Mouse (Mus musculus) MEL-GATA-1-ER (cell line): ENCODE results near the gene Krt80.

Experiments
- DNase-seq: peaks from one replicate; pipeline ENCODE4 v3.0.0-alpha.2; 2012; ENCODE audit warnings: low read depth; ENCODE audit errors: extremely low read depth

Krt80 gene

GRCm38 (mm10) chr15:101318889-101319765, 50.8 kb downstream of the Krt80 start:
- DNase-seq = no peak

DNA sequence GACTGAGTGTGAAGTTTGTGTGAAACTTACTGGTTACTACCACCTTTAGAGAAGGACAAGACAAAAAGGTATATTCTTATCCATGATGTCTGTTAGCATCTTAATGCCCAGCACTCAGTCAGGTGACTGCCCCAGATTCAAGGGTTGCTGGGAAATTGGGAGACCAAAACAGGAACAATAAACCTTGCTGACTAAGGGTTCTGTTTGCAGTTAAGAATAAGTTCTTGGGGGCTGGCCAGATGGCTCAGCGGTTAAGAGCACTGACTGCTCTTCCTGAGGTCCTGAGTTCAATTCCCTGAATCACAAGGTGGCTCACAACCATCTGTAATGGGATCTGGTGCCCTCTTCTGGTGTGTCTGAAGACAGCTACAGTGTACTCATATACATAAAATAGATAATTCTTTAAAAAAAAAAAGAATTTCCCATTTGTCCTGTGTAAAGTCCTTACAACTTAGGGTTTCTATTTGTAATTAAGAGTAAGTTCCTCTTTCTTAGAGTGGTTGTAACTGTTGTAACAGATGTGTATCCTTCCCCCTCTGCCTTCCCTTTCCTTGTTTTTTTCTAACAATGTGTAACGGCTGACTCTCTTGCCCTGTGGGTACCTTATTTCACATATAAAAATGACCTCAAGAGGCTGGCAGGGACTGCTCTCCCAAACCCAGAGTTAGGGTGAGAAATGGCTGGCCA, 52.0 kb downstream of the Krt80 start:
- DNase-seq = peak; percentile 77

DNA sequence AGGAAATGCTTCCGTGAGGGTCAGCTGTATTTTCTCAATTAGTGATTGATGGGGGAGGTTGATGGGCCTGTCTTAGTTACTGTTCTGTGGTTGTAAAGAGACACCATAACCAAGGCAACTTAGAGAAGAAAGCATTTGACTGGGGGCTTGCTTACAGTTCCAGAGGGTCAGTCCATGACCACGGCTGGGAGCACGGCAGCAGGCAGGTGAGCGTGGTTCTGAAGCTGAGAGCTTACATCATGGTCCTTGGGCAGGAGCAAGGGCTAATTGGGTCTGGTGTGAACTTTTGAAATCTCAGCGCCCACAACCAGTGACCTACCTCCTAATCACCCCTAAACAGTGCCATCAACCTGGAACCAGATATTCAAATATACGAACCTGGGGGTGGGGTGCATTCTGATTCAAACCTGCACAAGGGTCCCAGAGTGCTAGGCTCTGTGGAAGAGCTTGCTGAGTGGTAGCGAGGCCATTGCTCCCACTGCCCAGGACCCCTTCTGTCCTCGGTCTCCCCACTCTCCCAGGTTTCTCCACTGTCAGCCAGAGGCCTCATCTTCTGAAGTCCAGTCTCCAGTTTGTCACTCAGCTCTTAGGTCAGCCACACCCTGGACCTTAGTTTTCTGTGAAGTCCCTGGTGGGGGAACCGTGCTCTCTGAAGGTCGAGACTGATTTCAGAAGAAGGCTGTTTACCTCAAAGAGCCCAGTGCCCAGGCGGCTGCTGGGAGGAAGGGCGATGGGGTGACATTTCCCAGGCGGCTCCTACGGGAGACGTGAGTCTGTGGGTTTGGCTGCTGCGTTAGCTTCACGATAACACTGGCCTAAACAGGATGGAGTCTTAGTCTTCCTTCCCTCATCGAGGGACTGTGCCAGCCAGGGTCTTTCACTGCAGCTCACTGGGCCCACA, 52.8 kb downstream of the Krt80 start:
- no peak for DNase-seq

DNA sequence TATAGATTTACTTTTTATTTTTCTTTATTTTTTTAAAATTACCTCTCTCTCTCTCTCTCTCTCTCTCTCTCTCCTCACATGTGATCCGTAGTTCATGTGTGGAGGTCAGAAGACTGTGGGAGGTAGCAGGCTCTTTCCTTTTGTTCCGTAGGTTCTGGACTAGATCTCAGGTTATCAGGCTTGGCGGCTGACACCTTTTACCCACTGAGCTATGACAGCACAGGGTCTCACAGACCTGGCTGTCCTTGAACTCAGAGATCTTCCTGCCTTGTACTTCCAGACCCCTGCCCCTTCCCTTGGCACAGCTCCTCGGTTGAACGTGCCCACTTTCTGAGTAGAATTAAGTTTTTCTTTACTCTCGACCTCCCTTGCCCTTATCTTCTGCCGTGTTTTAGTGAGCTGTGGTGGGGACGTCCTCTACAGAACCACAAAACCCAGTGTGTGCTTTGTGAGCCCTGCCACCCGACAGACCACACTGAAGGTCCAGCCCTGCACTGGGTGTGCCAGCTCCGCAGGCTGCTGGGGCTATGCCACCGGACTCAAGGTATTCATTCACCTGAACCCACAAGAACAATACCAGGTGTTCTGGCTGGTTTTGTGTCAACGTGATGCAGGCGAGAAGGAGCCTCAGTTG, 53.6 kb downstream of the Krt80 start:
- no peak for DNase-seq

DNA sequence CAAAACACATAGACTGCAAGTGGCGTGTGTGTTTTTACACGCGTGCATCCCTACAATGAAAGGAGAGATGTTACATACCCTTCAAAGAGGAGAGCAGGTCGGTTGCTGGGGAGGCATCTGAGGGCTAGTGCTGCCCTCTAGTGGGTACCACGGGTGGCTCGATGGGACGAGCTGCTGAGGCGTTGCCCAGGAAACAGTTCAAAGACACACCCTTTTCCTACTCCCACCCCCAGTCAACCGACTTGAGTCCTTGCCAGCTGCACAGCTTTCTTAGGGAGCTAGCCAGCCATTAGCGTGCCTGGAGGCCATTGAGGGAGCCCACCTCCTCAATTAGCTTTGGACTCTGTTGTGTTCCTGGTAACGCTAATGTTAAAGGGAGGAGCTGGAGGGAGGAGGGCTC, 54.1 kb downstream of the Krt80 start:
- DNase-seq = peak; percentile 89

DNA sequence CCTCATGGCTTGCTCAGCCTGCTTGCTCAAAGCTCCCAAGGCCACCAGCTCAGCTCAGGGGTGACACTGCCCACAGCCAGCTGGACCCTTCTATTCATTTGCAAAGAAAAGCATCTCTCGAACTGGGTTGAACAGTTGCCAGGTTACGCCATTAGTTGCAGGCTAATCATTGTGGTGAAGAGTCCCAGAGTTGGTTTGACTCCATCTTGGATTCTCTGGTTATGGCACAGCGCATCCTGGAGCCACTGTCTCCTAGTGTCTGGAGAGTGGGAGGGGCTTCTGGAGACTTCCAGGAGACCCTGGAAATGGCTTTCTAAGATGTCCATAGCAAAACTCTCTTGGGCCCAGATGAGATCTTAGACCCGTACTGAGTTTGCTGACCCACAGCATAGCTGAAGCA, 54.6 kb downstream of the Krt80 start:
- DNase-seq = no peak

GRCm38 (mm10) chr15:101312006-101312405, 58.0 kb downstream of the Krt80 start:
- no peak for DNase-seq

- DNase-seq = no peak
Observed at GRCm38 (mm10) chr15:101311087-101311770, 58.7 kb downstream of the Krt80 start.

- DNase-seq = no peak
Observed at GRCm38 (mm10) chr15:101309493-101309892, 60.5 kb downstream of the Krt80 start.

- DNase-seq = no peak
Observed at GRCm38 (mm10) chr15:101308440-101309348, 61.3 kb downstream of the Krt80 start.

DNA sequence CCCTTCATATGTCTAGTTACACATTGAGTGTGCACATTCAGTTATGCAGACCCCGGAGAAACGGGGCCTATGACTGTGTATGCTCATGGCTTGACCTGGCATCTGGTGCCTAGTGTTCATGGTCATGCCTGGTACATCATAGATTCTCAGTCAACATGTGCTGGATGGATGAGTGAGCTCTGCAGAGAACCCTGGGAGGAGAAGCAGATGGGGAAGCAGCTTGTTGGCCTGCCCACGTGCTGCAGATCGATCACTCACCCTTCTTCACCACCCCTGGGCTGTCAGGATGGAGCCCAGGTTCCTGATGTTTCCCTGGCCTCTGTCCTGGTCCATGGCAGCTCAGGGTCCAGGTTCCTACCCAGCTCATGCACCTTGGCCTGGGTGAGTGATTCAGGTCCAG, 63.5 kb downstream of the Krt80 start:
- DNase-seq = no peak

DNA sequence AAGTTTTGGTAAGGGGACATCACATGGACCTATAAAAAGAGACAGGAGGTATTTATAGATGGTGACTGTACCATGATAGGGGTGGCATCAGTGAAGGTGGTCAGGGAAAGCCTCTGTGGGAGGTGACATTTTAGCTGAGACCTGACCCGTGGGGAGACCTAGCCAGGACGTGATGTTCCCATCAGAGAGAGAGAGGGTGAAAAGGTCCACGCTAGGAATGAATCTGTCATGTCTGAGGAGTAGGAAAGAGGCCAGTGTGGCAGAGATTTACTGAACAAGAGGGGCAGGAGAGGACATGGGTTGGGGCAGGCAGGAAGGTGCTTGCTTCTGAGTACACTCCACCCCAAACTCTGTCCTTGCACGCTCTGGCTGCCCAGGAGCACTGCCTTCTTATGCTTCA, 66.1 kb downstream of the Krt80 start:
- DNase-seq = no peak

- no peak for DNase-seq
Observed at GRCm38 (mm10) chr15:101302201-101302600, 67.8 kb downstream of the Krt80 start.

- no peak for DNase-seq
Observed at GRCm38 (mm10) chr15:101300128-101300527, 69.8 kb downstream of the Krt80 start.

GRCm38 (mm10) chr15:101299480-101299960, 70.4 kb downstream of the Krt80 start:
- DNase-seq = no peak

DNA sequence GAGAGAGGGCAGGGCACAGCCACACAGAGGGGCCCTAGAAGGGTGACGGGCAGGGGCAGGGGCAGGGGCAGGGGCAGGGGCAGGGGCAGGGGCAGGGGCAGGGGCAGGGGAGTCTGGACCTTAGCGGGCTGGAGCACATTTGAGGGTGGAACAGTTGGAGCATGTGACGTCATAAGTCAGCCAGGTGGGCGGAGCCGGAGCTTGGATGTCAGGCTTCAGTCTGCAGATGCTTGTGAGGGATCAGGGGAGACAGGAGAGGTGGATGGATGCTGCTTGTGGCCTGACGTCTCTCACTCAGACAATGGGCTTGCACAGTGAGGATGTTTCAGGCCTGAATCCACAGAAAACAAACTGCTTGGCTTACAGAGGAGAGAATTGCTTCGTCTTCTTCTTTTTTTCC, 71.4 kb downstream of the Krt80 start:
- no peak for DNase-seq

DNA sequence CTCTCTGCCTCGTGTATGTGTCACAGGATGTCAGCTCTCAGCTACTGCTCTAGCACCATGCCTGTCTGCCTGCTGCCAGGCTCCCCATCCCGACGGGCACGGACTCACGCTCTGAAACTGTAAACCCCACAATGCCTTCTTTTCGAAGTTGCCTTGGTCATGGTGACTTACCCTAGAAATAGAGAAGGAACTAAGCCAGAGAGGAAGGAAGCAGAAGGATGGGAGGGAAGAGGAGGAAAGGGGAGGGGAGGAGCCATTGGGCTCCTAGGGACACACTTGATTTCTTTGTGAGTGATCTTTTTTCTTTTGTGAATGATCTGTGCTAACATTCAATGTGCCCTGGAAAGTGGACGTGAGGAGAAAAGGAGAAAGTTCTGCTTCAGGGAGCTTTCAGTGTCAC, 72.0 kb downstream of the Krt80 start:
- DNase-seq = no peak
